Mouse (Mus musculus): Measurements from ENCODE around the gene Lrp5. TPM values are rescaled to one million over a fixed set of nuclear protein-coding genes. Genes with fewer than 3 reads are reported as not detected.

Gene Lrp5
- polyA plus RNA-seq, 1 experiment from 2014 or later = 3.6 TPM

GRCm38 (mm10) chr19:3681310-3681934, 4.9 kb downstream of the Lrp5 start:
- no peaks in the 10 kb centered on the region for H3K27me3 ChIP-seq (ENCODE audit: insufficient read depth, low read length)
- peak; percentile 17; the same call in 1 of the 2 replicates for ATAC-seq
- no peaks in the 10 kb centered on the region for H3K36me3 ChIP-seq (replicated peaks; ENCODE audit: insufficient read depth, low read length)
- peak overlapping the region; percentile 69 for H3K27ac ChIP-seq (ENCODE audit: low read depth)
- H3K9ac ChIP-seq (replicated peaks) = peak overlapping the region; percentile 39; the same call in 1 of the 2 replicates
- WGBS (ENCODE audit: insufficient replicate concordance) = 31% methylated on average over 13 of the region's 13 CpGs
- TF ChIP-seq EP300 (IDR thresholded peaks at IDR 0.05; ENCODE audit: low read depth) (no peak), CTCF (IDR thresholded peaks at IDR 0.05; ENCODE audit: low read depth) (no peak)
- peak; percentile 59 for DNase-seq
- H3K9me3 ChIP-seq (ENCODE audit: low read length) = no peaks in the 10 kb centered on the region
- H3K4me2 ChIP-seq (ENCODE audit: low read depth, low read length) = peak overlapping the region; percentile 55
- H3K4me1 ChIP-seq (ENCODE audit: insufficient read depth) = peaks cover 50% of the 10 kb centered on the region
- no peak overlapping the region for H3K4me3 ChIP-seq (ENCODE audit: low read depth, low read length)

DNA sequence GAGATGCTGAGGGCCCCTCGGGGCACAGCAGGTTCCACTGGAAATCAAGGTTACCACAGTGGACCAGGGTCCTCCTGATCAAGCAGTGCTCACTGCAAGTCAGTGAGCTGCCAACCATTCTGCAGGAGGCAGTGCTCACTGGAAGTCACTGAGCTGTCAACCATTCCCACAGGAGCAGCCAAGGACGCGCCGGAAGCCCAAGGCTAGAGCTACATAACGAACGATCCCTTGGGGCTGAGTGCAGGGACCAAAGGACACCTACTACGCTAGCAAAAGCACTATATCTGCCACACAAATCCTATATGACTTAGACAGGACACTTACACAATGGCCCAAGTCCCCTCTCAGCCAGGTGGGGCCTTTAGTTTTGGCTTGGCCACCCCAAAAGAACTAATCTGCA, 5.6 kb downstream of the Lrp5 start:
- no peak for DNase-seq

DNA sequence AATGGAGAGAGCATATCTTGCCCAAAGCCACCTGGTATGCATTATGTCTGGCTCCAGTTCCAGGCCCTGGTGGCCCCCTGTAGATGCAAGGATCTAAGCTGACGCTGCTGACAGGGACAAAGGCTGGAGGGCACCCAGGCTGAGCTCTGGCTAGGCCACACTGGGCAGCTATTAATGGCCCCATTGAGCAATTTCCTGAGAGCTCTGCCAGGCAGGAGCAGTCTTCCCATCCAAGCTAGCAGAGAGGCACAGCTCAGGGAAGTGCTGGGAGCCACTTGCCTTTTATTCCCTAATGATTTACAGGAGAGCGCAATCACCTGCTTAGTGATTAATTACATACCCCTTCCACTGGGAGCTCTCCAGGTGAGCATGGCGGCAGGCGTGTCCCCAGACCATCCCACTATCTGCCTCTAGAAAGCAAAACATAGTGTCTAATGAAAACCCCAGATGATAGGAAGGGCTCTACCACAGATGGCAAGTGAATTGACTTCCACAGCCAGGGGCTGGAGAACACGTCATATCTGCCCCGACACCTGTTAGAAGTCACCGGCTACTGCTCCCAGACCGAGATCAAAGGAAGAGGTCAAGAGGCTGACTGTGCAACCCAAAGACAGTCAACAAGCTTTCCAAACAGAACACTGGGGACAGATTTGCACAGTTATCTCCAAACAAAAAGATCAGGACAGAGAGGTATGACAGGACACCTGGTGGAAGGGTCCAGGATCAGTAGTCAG, 12.1 kb downstream of the Lrp5 start:
- WGBS (ENCODE audit: insufficient replicate concordance) = 51% methylated on average over 8 of the region's 8 CpGs
- ATAC-seq (peak; percentile 88), DNase-seq (peak; percentile 54)
- H3K4me2 ChIP-seq (ENCODE audit: low read depth, low read length) = peak overlapping the region; percentile 29; the same call in 1 of the 2 replicates
- H3K4me3 ChIP-seq (ENCODE audit: low read depth, low read length) = no peak overlapping the region
- peak overlapping the region; percentile 78 for H3K27ac ChIP-seq (ENCODE audit: low read depth)
- TF ChIP-seq EP300 (IDR thresholded peaks at IDR 0.05; ENCODE audit: low read depth) = no peak
- no peak; the same call in 1 of the 2 replicates for TF ChIP-seq CTCF (IDR thresholded peaks at IDR 0.05; ENCODE audit: low read depth)
- peaks cover 24% of the 10 kb centered on the region for H3K4me1 ChIP-seq (ENCODE audit: insufficient read depth)
- H3K27me3 ChIP-seq (ENCODE audit: insufficient read depth, low read length) = no peaks in the 10 kb centered on the region
- no peaks in the 10 kb centered on the region; the same call in 1 of the 2 replicates for H3K36me3 ChIP-seq (replicated peaks; ENCODE audit: insufficient read depth, low read length)
- H3K9ac ChIP-seq (replicated peaks) = peak overlapping the region; percentile 48
- no peaks in the 10 kb centered on the region for H3K9me3 ChIP-seq (ENCODE audit: low read length)

More for the DNA sequence above, 5.6 kb downstream of the Lrp5 start:
- no peak overlapping the region for H3K4me3 ChIP-seq (ENCODE audit: low read depth, low read length)
- WGBS (ENCODE audit: insufficient replicate concordance) = 51% methylated on average over 7 of the region's 7 CpGs
- H3K4me1 ChIP-seq (ENCODE audit: insufficient read depth) = peaks cover 50% of the 10 kb centered on the region
- H3K27ac ChIP-seq (ENCODE audit: low read depth) = peak overlapping the region; percentile 69; the same call in 1 of the 2 replicates
- ATAC-seq = no peak
- H3K27me3 ChIP-seq (ENCODE audit: insufficient read depth, low read length) = no peaks in the 10 kb centered on the region
- H3K36me3 ChIP-seq (replicated peaks; ENCODE audit: insufficient read depth, low read length) = no peaks in the 10 kb centered on the region
- H3K4me2 ChIP-seq (ENCODE audit: low read depth, low read length) = peak overlapping the region; percentile 55
- H3K9ac ChIP-seq (replicated peaks) = no peak overlapping the region; the same call in 1 of the 2 replicates
- no peaks in the 10 kb centered on the region for H3K9me3 ChIP-seq (ENCODE audit: low read length)
- TF ChIP-seq EP300 (IDR thresholded peaks at IDR 0.05; ENCODE audit: low read depth) (no peak), CTCF (IDR thresholded peaks at IDR 0.05; ENCODE audit: low read depth) (no peak)

- ATAC-seq (no peak), DNase-seq (no peak)
- no peak overlapping the region for H3K4me3 ChIP-seq (ENCODE audit: low read depth, low read length)
- no peak for TF ChIP-seq EP300 (IDR thresholded peaks at IDR 0.05; ENCODE audit: low read depth)
- TF ChIP-seq CTCF (IDR thresholded peaks at IDR 0.05; ENCODE audit: low read depth) = peak; percentile 61
- no peak overlapping the region for H3K4me2 ChIP-seq (ENCODE audit: low read depth, low read length)
- WGBS (ENCODE audit: insufficient replicate concordance) = 81% methylated on average over 2 of the region's 2 CpGs
- peaks cover 28% of the 10 kb centered on the region for H3K4me1 ChIP-seq (ENCODE audit: insufficient read depth)
- H3K27me3 ChIP-seq (ENCODE audit: insufficient read depth, low read length) = no peaks in the 10 kb centered on the region
- H3K36me3 ChIP-seq (replicated peaks; ENCODE audit: insufficient read depth, low read length) = no peaks in the 10 kb centered on the region; the same call in 1 of the 2 replicates
- no peaks in the 10 kb centered on the region for H3K9me3 ChIP-seq (ENCODE audit: low read length)
- H3K27ac ChIP-seq (ENCODE audit: low read depth) = no peak overlapping the region; the same call in 1 of the 2 replicates
- H3K9ac ChIP-seq (replicated peaks) = no peak overlapping the region
These were observed 13.2 kb downstream of the Lrp5 start for GRCm38 (mm10) chr19:3673149-3673548.

GRCm38 (mm10) chr19:3669100-3669499, 17.3 kb downstream of the Lrp5 start:
- Histone ChIP-seq H3K27ac (ENCODE audit: low read depth) (peak overlapping the region; percentile 55; the same call in 1 of the 2 replicates), H3K27me3 (ENCODE audit: insufficient read depth, low read length) (no peaks in the 10 kb centered on the region), H3K9me3 (ENCODE audit: low read length) (no peaks in the 10 kb centered on the region), H3K4me2 (ENCODE audit: low read depth, low read length) (peak overlapping the region; percentile 44; the same call in 1 of the 2 replicates), H3K4me1 (ENCODE audit: insufficient read depth) (peaks cover 57% of the 10 kb centered on the region), H3K4me3 (ENCODE audit: low read depth, low read length) (no peak overlapping the region), H3K36me3 (replicated peaks; ENCODE audit: insufficient read depth, low read length) (no peaks in the 10 kb centered on the region; the same call in 1 of the 2 replicates), H3K9ac (replicated peaks) (no peak overlapping the region)
- TF ChIP-seq CTCF (IDR thresholded peaks at IDR 0.05; ENCODE audit: low read depth) (peak; percentile 17; the same call in 1 of the 2 replicates), EP300 (IDR thresholded peaks at IDR 0.05; ENCODE audit: low read depth) (no peak)
- DNase-seq (peak; percentile 31), ATAC-seq (no peak)
- 19% methylated on average over 13 of the region's 13 CpGs for WGBS (ENCODE audit: insufficient replicate concordance)

- 56% methylated on average over 10 of the region's 10 CpGs for WGBS (ENCODE audit: insufficient replicate concordance)
- peaks cover 53% of the 10 kb centered on the region for H3K4me1 ChIP-seq (ENCODE audit: insufficient read depth)
- no peaks in the 10 kb centered on the region for H3K27me3 ChIP-seq (ENCODE audit: insufficient read depth, low read length)
- ATAC-seq = no peak
- H3K9ac ChIP-seq (replicated peaks) = no peak overlapping the region
- H3K4me3 ChIP-seq (ENCODE audit: low read depth, low read length) = no peak overlapping the region
- H3K36me3 ChIP-seq (replicated peaks; ENCODE audit: insufficient read depth, low read length) = no peaks in the 10 kb centered on the region; the same call in 1 of the 2 replicates
- TF ChIP-seq EP300 (IDR thresholded peaks at IDR 0.05; ENCODE audit: low read depth) (no peak), CTCF (IDR thresholded peaks at IDR 0.05; ENCODE audit: low read depth) (no peak)
- no peak overlapping the region for H3K4me2 ChIP-seq (ENCODE audit: low read depth, low read length)
- no peaks in the 10 kb centered on the region for H3K9me3 ChIP-seq (ENCODE audit: low read length)
- 0 out of 2 replicates have a peak overlapping the region, but pooled peaks have one; percentile 4 for H3K27ac ChIP-seq (ENCODE audit: low read depth)
- DNase-seq = no peak
These were observed 17.8 kb downstream of the Lrp5 start for GRCm38 (mm10) chr19:3668551-3668950.
